Mouse (Mus musculus): ENCODE results near the gene Abhd4. TPM values are rescaled to one million over a fixed set of nuclear protein-coding genes. Genes with fewer than 3 reads are reported as not detected.

Gene Abhd4
- polyA plus RNA-seq, 1 experiment from 2014 or later, result 42.1 TPM

GRCm38 (mm10) chr14:54231176-54231956, 22.6 kb upstream of the Abhd4 start:
- DNase-seq (no peak), ATAC-seq (ENCODE audit: insufficient read depth) (no peak)
- peaks cover 21% of the 10 kb centered on the region for H3K36me3 ChIP-seq (ENCODE audit: insufficient read depth)
- no peak overlapping the region for H3K4me3 ChIP-seq (ENCODE audit: low read depth, low read length)
- no peaks in the 10 kb centered on the region for H3K27me3 ChIP-seq (ENCODE audit: insufficient read depth, low read length)
- H3K4me2 ChIP-seq, result no peak overlapping the region
- H3K9me3 ChIP-seq (ENCODE audit: low read depth, low read length), result no peaks in the 10 kb centered on the region
- H3K9ac ChIP-seq, result no peak overlapping the region
- H3K4me1 ChIP-seq (ENCODE audit: insufficient read depth), result peaks cover 25% of the 10 kb centered on the region
- WGBS, result 53% methylated on average over 21 of the region's 21 CpGs
- TF ChIP-seq CTCF (IDR thresholded peaks at IDR 0.05; ENCODE audit: low read depth), result no peak
- no peak overlapping the region for H3K27ac ChIP-seq (ENCODE audit: low read depth)

- H3K4me3 ChIP-seq (ENCODE audit: low read depth, low read length), result no peak overlapping the region
- TF ChIP-seq CTCF (IDR thresholded peaks at IDR 0.05; ENCODE audit: low read depth), result no peak
- no peaks in the 10 kb centered on the region for H3K27me3 ChIP-seq (ENCODE audit: insufficient read depth, low read length)
- peaks cover 17% of the 10 kb centered on the region for H3K4me1 ChIP-seq (ENCODE audit: insufficient read depth)
- ATAC-seq (ENCODE audit: insufficient read depth) (no peak), DNase-seq (no peak)
- peaks cover 21% of the 10 kb centered on the region for H3K36me3 ChIP-seq (ENCODE audit: insufficient read depth)
- no peak overlapping the region for H3K9ac ChIP-seq
- no peak overlapping the region for H3K4me2 ChIP-seq
- H3K27ac ChIP-seq (ENCODE audit: low read depth), result no peak overlapping the region
- H3K9me3 ChIP-seq (ENCODE audit: low read depth, low read length), result no peaks in the 10 kb centered on the region
- 40% methylated on average over 9 of the region's 9 CpGs for WGBS
Measured at GRCm38 (mm10) chr14:54232143-54232542, 21.8 kb upstream of the Abhd4 start.

- no peak for TF ChIP-seq CTCF (IDR thresholded peaks at IDR 0.05; ENCODE audit: low read depth)
- H3K9me3 ChIP-seq (ENCODE audit: low read depth, low read length), result no peaks in the 10 kb centered on the region
- H3K27me3 ChIP-seq (ENCODE audit: insufficient read depth, low read length), result no peaks in the 10 kb centered on the region
- ATAC-seq (ENCODE audit: insufficient read depth) (no peak), DNase-seq (peak; percentile 69)
- peaks cover 24% of the 10 kb centered on the region for H3K36me3 ChIP-seq (ENCODE audit: insufficient read depth)
- no peak overlapping the region for H3K4me3 ChIP-seq (ENCODE audit: low read depth, low read length)
- peak overlapping the region; percentile 78 for H3K27ac ChIP-seq (ENCODE audit: low read depth)
- H3K4me1 ChIP-seq (ENCODE audit: insufficient read depth), result peaks cover 11% of the 10 kb centered on the region; the same call in 1 of the 2 replicates
- H3K9ac ChIP-seq, result no peak overlapping the region
- peak overlapping the region; percentile 18 for H3K4me2 ChIP-seq
- WGBS, result 10% methylated on average over 9 of the region's 9 CpGs
Measured at GRCm38 (mm10) chr14:54232811-54233558, 21.0 kb upstream of the Abhd4 start.

- peak overlapping the region; percentile 78 for H3K27ac ChIP-seq (ENCODE audit: low read depth)
- no peak for DNase-seq
- TF ChIP-seq CTCF (IDR thresholded peaks at IDR 0.05; ENCODE audit: low read depth), result no peak
- no peak overlapping the region for H3K9ac ChIP-seq
- ATAC-seq (ENCODE audit: insufficient read depth), result peak; percentile 63; the same call in 1 of the 2 replicates
- H3K36me3 ChIP-seq (ENCODE audit: insufficient read depth), result peaks cover 27% of the 10 kb centered on the region
- H3K4me2 ChIP-seq, result peak overlapping the region; percentile 18; the same call in 1 of the 2 replicates
- H3K9me3 ChIP-seq (ENCODE audit: low read depth, low read length), result no peaks in the 10 kb centered on the region
- 54% methylated on average over 16 of the region's 16 CpGs for WGBS
- H3K27me3 ChIP-seq (ENCODE audit: insufficient read depth, low read length), result no peaks in the 10 kb centered on the region
- no peak overlapping the region for H3K4me3 ChIP-seq (ENCODE audit: low read depth, low read length)
- peaks cover 11% of the 10 kb centered on the region; the same call in 1 of the 2 replicates for H3K4me1 ChIP-seq (ENCODE audit: insufficient read depth)
Measured at GRCm38 (mm10) chr14:54233559-54234143, 20.3 kb upstream of the Abhd4 start.

GRCm38 (mm10) chr14:54234231-54235040, 19.6 kb upstream of the Abhd4 start:
- TF ChIP-seq CTCF (IDR thresholded peaks at IDR 0.05; ENCODE audit: low read depth), result no peak
- Histone ChIP-seq H3K4me3 (ENCODE audit: low read depth, low read length) (no peak overlapping the region), H3K9ac (no peak overlapping the region), H3K27ac (ENCODE audit: low read depth) (peak overlapping the region; percentile 78), H3K9me3 (ENCODE audit: low read depth, low read length) (no peaks in the 10 kb centered on the region), H3K4me2 (no peak overlapping the region), H3K27me3 (ENCODE audit: insufficient read depth, low read length) (no peaks in the 10 kb centered on the region), H3K4me1 (ENCODE audit: insufficient read depth) (peaks cover 11% of the 10 kb centered on the region; the same call in 1 of the 2 replicates), H3K36me3 (ENCODE audit: insufficient read depth) (peaks cover 35% of the 10 kb centered on the region)
- ATAC-seq (ENCODE audit: insufficient read depth) (no peak), DNase-seq (no peak)
- WGBS, result 76% methylated on average over 20 of the region's 20 CpGs

GRCm38 (mm10) chr14:54235825-54236540, 18.0 kb upstream of the Abhd4 start:
- H3K4me1 ChIP-seq (ENCODE audit: insufficient read depth), result peaks cover 11% of the 10 kb centered on the region; the same call in 1 of the 2 replicates
- ATAC-seq (ENCODE audit: insufficient read depth), result no peak

More at GRCm38 (mm10) chr14:54235825-54236540, 18.0 kb upstream of the Abhd4 start:
- Histone ChIP-seq H3K9ac (no peak overlapping the region), H3K27ac (ENCODE audit: low read depth) (no peak overlapping the region; the same call in 1 of the 2 replicates), H3K36me3 (ENCODE audit: insufficient read depth) (peaks cover 43% of the 10 kb centered on the region), H3K4me2 (no peak overlapping the region), H3K4me3 (ENCODE audit: low read depth, low read length) (no peak overlapping the region), H3K9me3 (ENCODE audit: low read depth, low read length) (no peaks in the 10 kb centered on the region), H3K27me3 (ENCODE audit: insufficient read depth, low read length) (no peaks in the 10 kb centered on the region)
- no peak for DNase-seq
- no peak for TF ChIP-seq CTCF (IDR thresholded peaks at IDR 0.05; ENCODE audit: low read depth)
- WGBS, result 70% methylated on average over 5 of the region's 5 CpGs

Measured in lung, embryonic 14.5 days (tissue).